Mouse (Mus musculus) B cell, adult 2 months (primary cell): ENCODE measurements around the gene Specc1l.
A peak's percentile ranks its signal among the peaks of the same experiment; 100 is the strongest.
"Not testable (repeated sequence)": the region's sequence is repeated elsewhere in the genome, so short reads cannot be mapped to it uniquely, and the experiment has no call there.

Experiments
- DNase-seq, 2 experiments: peaks; one replicate each; pipeline ENCODE4 v3.0.0; 2022

Gene Specc1l

GRCm38 (mm10) chr10:75320321-75320720, 108.4 kb downstream of the Specc1l start:
- peak; percentile 54 to 56 for DNase-seq

- DNase-seq, result no peak
Measured at GRCm38 (mm10) chr10:75322966-75323365, 111.1 kb downstream of the Specc1l start.

- DNase-seq, result no peak
Measured at GRCm38 (mm10) chr10:75323986-75324385, 112.1 kb downstream of the Specc1l start.

GRCm38 (mm10) chr10:75324391-75324790, 112.5 kb downstream of the Specc1l start:
- peak in 1 of 2 experiments; percentile 39 for DNase-seq

- DNase-seq, result no peak
Measured at GRCm38 (mm10) chr10:75325821-75326220, 113.9 kb downstream of the Specc1l start.

- peak; percentile 84 to 90 for DNase-seq
Measured at GRCm38 (mm10) chr10:75326553-75326952, 114.7 kb downstream of the Specc1l start.

GRCm38 (mm10) chr10:75327081-75327480, 115.2 kb downstream of the Specc1l start:
- no peak for DNase-seq

GRCm38 (mm10) chr10:75328201-75328704, 116.4 kb downstream of the Specc1l start:
- no peak for DNase-seq

GRCm38 (mm10) chr10:75332268-75332667, 120.4 kb downstream of the Specc1l start:
- DNase-seq, result no peak

GRCm38 (mm10) chr10:75333176-75333776, 121.4 kb downstream of the Specc1l start:
- no peak for DNase-seq

- DNase-seq, result no peak
Measured at GRCm38 (mm10) chr10:75334175-75334574, 122.3 kb downstream of the Specc1l start.

GRCm38 (mm10) chr10:75335075-75335474, 123.2 kb downstream of the Specc1l start:
- no peak for DNase-seq

GRCm38 (mm10) chr10:75337231-75337630, 125.4 kb downstream of the Specc1l start:
- DNase-seq, result no peak

GRCm38 (mm10) chr10:75338852-75339251, 127.0 kb downstream of the Specc1l start:
- DNase-seq, result no peak

- no peak for DNase-seq
Measured at GRCm38 (mm10) chr10:75339377-75339776, 127.5 kb downstream of the Specc1l start.

- no peak for DNase-seq
Measured at GRCm38 (mm10) chr10:75341936-75342335, 130.1 kb downstream of the Specc1l start.

- not testable (repeated sequence) for DNase-seq
Measured at GRCm38 (mm10) chr10:75344563-75344962, 132.7 kb downstream of the Specc1l start.

- no peak for DNase-seq
Measured at GRCm38 (mm10) chr10:75345265-75345664, 133.4 kb downstream of the Specc1l start.

GRCm38 (mm10) chr10:75350564-75350963, 138.7 kb downstream of the Specc1l start:
- DNase-seq, result no peak

GRCm38 (mm10) chr10:75352541-75352940, 140.7 kb downstream of the Specc1l start:
- no peak for DNase-seq

GRCm38 (mm10) chr10:75353838-75354241, 142.0 kb downstream of the Specc1l start:
- not testable (repeated sequence) for DNase-seq

- no peak for DNase-seq
Measured at GRCm38 (mm10) chr10:75355341-75355740, 143.5 kb downstream of the Specc1l start.
